Mouse (Mus musculus): ENCODE measurements around the gene Hdhd3. TPM values are rescaled to one million over a fixed set of nuclear protein-coding genes. Genes with fewer than 3 reads are reported as not detected.

Gene Hdhd3
- not detected for total RNA-seq (2023)

DNA sequence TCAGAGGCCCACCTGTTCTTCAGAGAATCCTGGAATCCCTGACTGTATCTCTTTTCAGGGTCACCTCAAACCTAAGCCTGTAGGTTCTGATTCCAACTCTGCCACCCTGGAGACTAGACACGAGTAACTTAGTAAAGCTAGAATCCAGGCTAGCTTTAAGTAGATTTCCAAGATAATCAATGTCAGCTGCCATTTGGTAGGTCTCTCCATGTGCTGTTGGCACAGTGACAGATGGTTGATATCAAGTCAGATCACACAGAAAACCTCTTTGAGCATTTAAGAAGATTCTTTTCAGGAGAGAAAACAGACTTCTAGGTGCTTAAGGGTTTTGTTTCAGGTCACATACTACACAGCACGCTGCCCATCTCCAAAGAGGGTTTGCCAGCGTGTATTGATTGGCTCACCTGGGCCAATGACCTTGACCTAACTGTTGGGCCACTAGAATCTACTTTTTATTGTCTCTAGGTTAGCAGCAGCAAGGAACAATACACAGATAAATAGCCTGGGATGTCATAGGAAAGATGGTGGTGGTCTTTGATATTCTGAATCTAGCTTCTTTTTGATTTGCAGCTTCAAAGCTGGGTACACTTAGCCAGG is at the start of gene Hdhd3:
Gene Hdhd3 (minus strand): TSS at position 94 of the 597 bp plus-strand sequence.

DNA sequence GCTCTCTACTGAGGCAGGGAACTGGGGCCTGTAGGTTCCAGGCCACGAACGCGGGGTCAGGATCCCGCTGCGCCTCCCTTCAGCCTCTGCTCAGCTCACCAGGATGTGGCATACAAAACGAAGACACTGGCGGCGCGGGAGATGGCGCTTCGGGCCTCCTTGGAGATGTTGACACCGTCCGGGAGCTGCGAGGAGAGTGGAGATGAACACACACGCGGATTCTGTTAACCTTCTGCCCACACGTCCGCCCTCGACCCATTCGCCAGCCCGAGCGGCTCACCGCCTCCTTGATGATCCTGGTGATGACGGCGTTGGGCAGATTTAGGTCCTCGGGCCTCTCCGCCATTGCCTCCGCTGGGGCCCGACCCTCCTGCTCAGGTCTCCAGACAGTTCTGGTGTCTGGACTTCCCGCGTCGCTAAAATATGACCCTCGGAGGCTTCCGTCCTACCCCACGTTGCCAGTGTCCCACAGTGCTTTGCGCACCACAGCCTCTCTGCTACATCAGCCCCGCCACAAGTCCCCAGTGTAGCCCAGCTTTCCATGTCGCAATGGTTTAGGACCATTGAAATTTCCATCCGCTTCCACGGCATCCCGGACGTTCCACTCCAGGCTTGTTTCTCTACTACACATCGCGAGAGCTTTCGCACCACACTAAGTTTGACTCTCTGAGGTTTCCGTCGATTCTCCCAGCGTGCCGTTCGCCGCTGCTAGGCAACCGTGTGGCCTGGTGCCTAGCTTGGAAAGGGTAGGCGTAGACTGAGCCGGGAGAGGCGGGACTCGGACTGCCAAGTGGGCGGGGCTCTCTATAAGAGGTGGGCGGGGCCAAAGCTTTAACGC is 21.6 kb upstream of the Hdhd3 start, which contains the start of the genes Pole3 and 4933430I17Rik:
Gene Pole3 (minus strand): TSS at position 418 of the 838 bp plus-strand sequence.
Gene 4933430I17Rik (plus strand): TSS at position 719 of the 838 bp plus-strand sequence.

DNA sequence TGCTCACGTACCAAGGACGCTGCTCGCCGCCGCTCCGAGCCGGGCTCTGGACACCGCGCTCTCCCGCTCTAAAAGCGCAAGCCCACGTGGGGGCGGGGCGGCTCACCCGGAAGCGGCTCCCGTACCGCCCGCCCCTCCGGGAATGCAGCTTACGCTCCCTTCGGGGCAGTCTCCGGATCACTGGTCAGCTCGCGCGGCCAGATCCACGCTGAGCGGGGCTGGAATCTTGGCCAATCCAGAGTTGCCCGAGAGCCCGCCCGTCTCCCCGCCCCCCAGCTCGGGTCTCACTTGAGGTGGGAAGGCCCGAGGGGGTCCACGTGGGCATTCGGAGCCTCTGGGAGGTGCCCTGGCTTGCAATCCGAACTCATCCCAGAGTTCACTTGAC is 16.6 kb upstream of the Hdhd3 start, which contains the start of gene Alad:
Gene Alad (minus strand): TSS at position 70 of the 385 bp plus-strand sequence.

DNA sequence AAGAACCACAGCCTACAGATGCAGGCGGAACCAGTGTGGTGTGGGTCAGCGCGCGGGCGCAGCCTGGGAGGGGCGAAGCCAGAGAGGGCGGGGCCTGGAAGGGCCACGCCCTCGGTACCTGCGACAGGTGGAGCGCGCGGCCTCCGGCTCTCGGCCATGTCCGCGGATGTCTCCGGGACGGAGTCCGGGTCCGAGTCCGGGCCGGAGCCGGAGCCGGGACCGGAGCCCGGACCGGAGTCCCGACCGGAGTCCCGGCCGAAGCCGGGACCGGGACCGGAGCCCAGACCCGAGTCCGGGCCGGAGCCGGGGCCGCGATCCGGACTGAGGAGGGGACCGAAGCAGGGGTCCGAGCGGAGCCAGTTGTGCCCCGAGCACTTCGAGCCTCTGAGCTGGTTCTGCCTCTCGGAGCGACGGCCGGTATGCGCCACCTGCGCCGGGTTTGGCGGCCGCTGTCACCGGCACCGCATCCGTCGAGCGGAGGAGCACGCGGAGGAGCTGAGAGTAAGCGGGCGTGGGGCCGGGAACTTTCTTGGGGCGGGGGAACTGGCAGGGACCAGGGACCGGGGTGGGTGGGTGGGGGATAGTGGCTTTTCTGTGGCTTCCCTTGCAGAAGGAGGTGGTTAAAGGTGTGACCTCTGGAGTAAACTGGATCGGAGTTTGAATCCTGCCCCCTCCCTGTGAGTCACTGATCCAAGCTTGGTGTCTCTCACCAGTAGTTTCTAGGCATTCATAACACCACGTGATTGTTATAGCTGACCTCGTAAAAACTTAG is 23.1 kb downstream of the Hdhd3 start, which contains the start of gene Bspry:
Gene Bspry (plus strand): TSS at position 117 of the 772 bp plus-strand sequence.

DNA sequence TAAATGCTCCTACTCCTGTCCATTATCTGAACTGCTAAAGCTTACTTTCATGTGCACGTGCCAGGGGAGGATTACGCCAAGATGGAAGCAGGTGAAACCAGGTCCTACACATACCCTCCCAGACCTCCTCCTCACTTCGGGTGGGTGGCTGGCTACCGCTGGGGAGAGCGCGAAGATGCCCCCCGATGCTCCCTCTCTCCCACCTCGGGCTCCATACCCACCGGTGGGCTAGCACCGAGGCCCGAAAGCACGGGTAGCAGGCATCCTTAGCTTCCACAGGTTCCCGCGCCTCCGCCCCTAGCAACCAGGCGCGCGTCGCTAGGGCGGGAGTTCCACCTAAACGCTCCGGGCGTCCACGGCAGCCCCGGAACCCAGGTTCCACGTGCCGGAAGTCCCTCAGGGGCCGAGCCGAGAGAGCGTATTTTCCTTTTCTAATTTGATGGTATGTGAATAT is 32.6 kb downstream of the Hdhd3 start, which contains the start of gene Wdr31:
Gene Wdr31 (minus strand): TSS at position 299 of the 454 bp plus-strand sequence.

Other genes with a start within 250 kb of the Hdhd3 start
- 3.6 TPM for gene Slc31a2, start 240.9 kb downstream of the Hdhd3 start, total RNA-seq (2023)
- 85.9 TPM for gene Fkbp15, start 142.9 kb downstream of the Hdhd3 start, total RNA-seq (2023)
- 8.1 TPM for gene Slc31a1, start 142.7 kb downstream of the Hdhd3 start, total RNA-seq (2023)
- gene Cdc26, start 94.8 kb downstream of the Hdhd3 start, total RNA-seq (2023), result 46.1 TPM
- gene Prpf4, start 94.7 kb downstream of the Hdhd3 start, total RNA-seq (2023), result 24.8 TPM
- gene Rnf183, start 68.2 kb downstream of the Hdhd3 start, total RNA-seq (2023), result not detected
- not detected for gene Wdr31, start 32.6 kb downstream of the Hdhd3 start, total RNA-seq (2023)
- 0.95 TPM for gene Bspry, start 23.4 kb downstream of the Hdhd3 start, total RNA-seq (2023)
- 13.2 TPM for gene Alad, start 16.5 kb upstream of the Hdhd3 start, total RNA-seq (2023)
- 20.5 TPM for gene Pole3, start 21.6 kb upstream of the Hdhd3 start, total RNA-seq (2023)
- gene 4933430I17Rik, start 21.9 kb upstream of the Hdhd3 start, total RNA-seq (2023), result 2.5 TPM
- 77.5 TPM for gene Rgs3, start 56.4 kb upstream of the Hdhd3 start, total RNA-seq (2023)

All from CD8-positive naive resting alpha-beta T cell, adult 57 days (primary cell).